In genomic region chr16:38729139-38729538, GRCm38 (mm10) we compare ENCODE assay signal across 12 mouse cellular contexts. TPM values are rescaled to one million over a fixed set of nuclear protein-coding genes. Genes with fewer than 3 reads are reported as not detected.
DNase-seq lines count a peak whose midpoint lies in the region; ATAC-seq and TF ChIP-seq lines count a peak whose summit lies in the region.
"Had no signal": no experiment of that assay in that cellular context is flagged by ENCODE, and none has a peak within 500 bp of the region (broad histone marks: within the 10 kb centered on the region; RNA-seq: fewer than 3 reads in every experiment).

No protein-coding gene starts in this region.

- H3K9ac ChIP-seq in kidney, embryonic 14.5 days (ENCODE audit: low read depth, low read length) = no peak overlapping the region
- no peak overlapping the region for H3K9ac ChIP-seq in neural tube, embryonic 13.5 days
- H3K9ac ChIP-seq in neural tube, embryonic 15.5 days (replicated peaks) = no peak overlapping the region

- H3K27me3 ChIP-seq in kidney, embryonic 14.5 days (ENCODE audit: control insufficient read depth, insufficient read depth, low read length) = no peaks in the 10 kb centered on the region
- no peaks in the 10 kb centered on the region for H3K27me3 ChIP-seq in neural tube, embryonic 13.5 days
- no peaks in the 10 kb centered on the region for H3K27me3 ChIP-seq in neural tube, embryonic 15.5 days (replicated peaks)

- H3K4me3 ChIP-seq in gastrocnemius, adult 2 months = no peak overlapping the region
- no peak overlapping the region for H3K4me3 ChIP-seq in kidney, embryonic 14.5 days (ENCODE audit: low read length)
- no peak overlapping the region for H3K4me3 ChIP-seq in neural tube, embryonic 13.5 days
- H3K4me3 ChIP-seq in neural tube, embryonic 15.5 days (replicated peaks) = no peak overlapping the region
- H3K4me3 ChIP-seq: midbrain, embryonic 10.5 days had no signal

- no peak for DNase-seq in gastrocnemius, adult 2 months
- no peak for DNase-seq in gastrocnemius, postnatal 36 days
- DNase-seq in kidney, adult 8-10 months = no peak
- DNase-seq in cerebellum, adult 9-11 months = no peak
- no peak for DNase-seq in adrenal gland, adult 8-10 months
- DNase-seq: cerebellum, adult 11 months; right cerebral cortex, postnatal 4 days had no signal

- no peak for TF ChIP-seq CTCF in gastrocnemius, adult 2 months (IDR thresholded peaks at IDR 0.05)

- H3K9me3 ChIP-seq in kidney, embryonic 14.5 days (ENCODE audit: control insufficient read depth, low read length) = no peaks in the 10 kb centered on the region
- H3K9me3 ChIP-seq in neural tube, embryonic 13.5 days = no peaks in the 10 kb centered on the region
- H3K9me3 ChIP-seq in neural tube, embryonic 15.5 days (replicated peaks) = no peaks in the 10 kb centered on the region
- H3K9me3 ChIP-seq: midbrain, embryonic 10.5 days had no signal

- intact Hi-C loops in gastrocnemius, adult 2 months (cut with DNase I) = loop anchor here (10.0 kb wide), 1 partner anchor 194 kb away; no protein-coding TSS in a partner anchor
- intact Hi-C loops in gastrocnemius, postnatal 36 days (cut with DNase I) = loop anchor here (10.0 kb wide), 2 partner anchors 104 to 194 kb away; no protein-coding TSS in a partner anchor

- H3K27ac ChIP-seq in gastrocnemius, adult 2 months = peak overlapping the region; percentile 79
- no peak overlapping the region for H3K27ac ChIP-seq in kidney, embryonic 14.5 days (ENCODE audit: low read depth, low read length)
- H3K27ac ChIP-seq in neural tube, embryonic 13.5 days (replicated peaks) = no peak overlapping the region
- H3K27ac ChIP-seq in neural tube, embryonic 15.5 days (replicated peaks) = no peak overlapping the region
- H3K27ac ChIP-seq: midbrain, embryonic 10.5 days had no signal

- ATAC-seq in kidney, embryonic 14.5 days (ENCODE audit: low FRiP score, low TSS enrichment) = peak; percentile 58; the same call in 1 of the 2 replicates
- peak; percentile 43; the same call in 1 of the 2 replicates for ATAC-seq in neural tube, embryonic 13.5 days (ENCODE audit: low read depth)
- no peak for ATAC-seq in neural tube, embryonic 15.5 days (ENCODE audit: low FRiP score)

- no peak overlapping the region for H3K4me2 ChIP-seq in kidney, embryonic 14.5 days (replicated peaks; ENCODE audit: low read depth, low read length)
- H3K4me2 ChIP-seq in neural tube, embryonic 13.5 days = no peak overlapping the region
- no peak overlapping the region for H3K4me2 ChIP-seq in neural tube, embryonic 15.5 days
- H3K4me2 ChIP-seq: liver, embryonic 11.5 days had no signal

- no peaks in the 10 kb centered on the region for H3K36me3 ChIP-seq in kidney, embryonic 14.5 days (ENCODE audit: control insufficient read depth, insufficient read depth, low read length)
- H3K36me3 ChIP-seq in neural tube, embryonic 13.5 days = no peaks in the 10 kb centered on the region
- no peaks in the 10 kb centered on the region for H3K36me3 ChIP-seq in neural tube, embryonic 15.5 days
- H3K36me3 ChIP-seq: midbrain, embryonic 10.5 days had no signal

- H3K4me1 ChIP-seq in kidney, embryonic 14.5 days (ENCODE audit: control insufficient read depth, insufficient read depth, low read length) = no peaks in the 10 kb centered on the region
- no peaks in the 10 kb centered on the region; the same call in 1 of the 2 replicates for H3K4me1 ChIP-seq in neural tube, embryonic 13.5 days (replicated peaks)
- 0 out of 2 replicates have a peak, but pooled peaks cover 4% of the 10 kb centered on the region for H3K4me1 ChIP-seq in neural tube, embryonic 15.5 days
- H3K4me1 ChIP-seq: midbrain, embryonic 10.5 days had no signal

- 85% methylated on average over 6 of the region's 6 CpGs for WGBS in kidney, embryonic 14.5 days
- whole genome bisulfite sequencing in neural tube, embryonic 13.5 days = 83% methylated on average over 6 of the region's 6 CpGs
- 90% methylated on average over 6 of the region's 6 CpGs for WGBS in neural tube, embryonic 15.5 days

RNA-seq across cellular contexts. Expression of gene B4galt4, which starts 12.9 kb away (rescaled TPM):
- total RNA-seq in gastrocnemius, adult 2 months (2021) = 1 to 10 TPM; 3.3 to 7.0 TPM
- total RNA-seq in gastrocnemius, postnatal 36 days (2021) = 1 to 10 TPM; 3.8 to 4.4 TPM
- 24.5 and 32.7 TPM in 2 replicates for polyA plus RNA-seq in kidney, embryonic 14.5 days (2014; fragmentation: Nextera tagmentation; extraction: Ambion mirVana)
- 24.8 and 28.5 TPM in 2 replicates for polyA plus RNA-seq in neural tube, embryonic 13.5 days (2015; fragmentation: Nextera tagmentation; extraction: Ambion mirVana)
- polyA plus RNA-seq in neural tube, embryonic 15.5 days (2015; fragmentation: Nextera tagmentation; extraction: Ambion mirVana) = 32.4 and 36.3 TPM in 2 replicates
- total RNA-seq in adrenal gland, adult 8-10 months (2022) = 10 to 100 TPM in 3 of 4 experiments, 1 to 10 TPM in 1; 8.8 to 15.1 (median 12.5) TPM

RNA-seq across cellular contexts. Expression of gene Arhgap31, which starts 16.1 kb away (rescaled TPM):
- total RNA-seq in gastrocnemius, adult 2 months (2021) = 10 to 100 TPM; 11.9 to 18.6 TPM
- 10 to 100 TPM; 12.3 to 12.4 TPM for total RNA-seq in gastrocnemius, postnatal 36 days (2021)
- 7.3 and 10.0 TPM in 2 replicates for polyA plus RNA-seq in kidney, embryonic 14.5 days (2014; fragmentation: Nextera tagmentation; extraction: Ambion mirVana)
- 5.8 and 7.0 TPM in 2 replicates for polyA plus RNA-seq in neural tube, embryonic 13.5 days (2015; fragmentation: Nextera tagmentation; extraction: Ambion mirVana)
- polyA plus RNA-seq in neural tube, embryonic 15.5 days (2015; fragmentation: Nextera tagmentation; extraction: Ambion mirVana) = 5.9 and 6.0 TPM in 2 replicates
- 10 to 100 TPM; 16.6 to 30.8 (median 26.7) TPM for total RNA-seq in adrenal gland, adult 8-10 months (2022)
